Mouse (Mus musculus) spleen, postnatal 10 days (tissue): ENCODE measurements at regions not wholly inside any gene's neighbourhood (a gene's known extent, or its start where the extent isn't known, plus 50 kb on each side); places are given as distances from the start of the nearest gene placed in this dataset.
A peak's percentile ranks its signal among the peaks of the same experiment; 100 is the strongest.

Experiments used
- DNase-seq, 2 experiments: peaks; one replicate each; pipeline ENCODE4 v3.0.0; 2021 to 2022; ENCODE audit warnings: low spot score in 2 of 2

- no peak for DNase-seq
Observed at GRCm38 (mm10) chr6:143287322-143287721, 120.3 kb downstream of the Etnk1 start.

GRCm38 (mm10) chr6:143288491-143289130, 121.6 kb downstream of the Etnk1 start:
- DNase-seq: no peak

DNA sequence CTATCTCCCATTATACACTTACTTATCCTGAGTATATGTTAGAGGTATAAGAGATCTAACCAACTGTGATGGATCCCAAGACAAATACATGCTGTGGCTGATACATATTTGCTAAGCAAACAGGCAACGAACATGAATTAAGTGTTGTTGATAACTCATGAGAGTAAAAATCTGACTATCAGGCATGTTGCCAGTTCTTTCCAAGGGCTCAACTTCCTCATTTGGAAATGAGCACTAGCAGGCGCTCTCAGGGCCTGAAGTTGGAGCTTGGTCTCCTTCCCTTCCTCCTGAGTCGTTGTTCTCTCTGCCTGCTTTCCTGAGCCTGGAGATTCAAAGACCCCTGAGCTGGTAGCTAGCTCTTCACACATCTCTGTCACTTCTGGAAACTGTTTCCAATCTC, 126.6 kb downstream of the Etnk1 start:
- no peak for DNase-seq

DNA sequence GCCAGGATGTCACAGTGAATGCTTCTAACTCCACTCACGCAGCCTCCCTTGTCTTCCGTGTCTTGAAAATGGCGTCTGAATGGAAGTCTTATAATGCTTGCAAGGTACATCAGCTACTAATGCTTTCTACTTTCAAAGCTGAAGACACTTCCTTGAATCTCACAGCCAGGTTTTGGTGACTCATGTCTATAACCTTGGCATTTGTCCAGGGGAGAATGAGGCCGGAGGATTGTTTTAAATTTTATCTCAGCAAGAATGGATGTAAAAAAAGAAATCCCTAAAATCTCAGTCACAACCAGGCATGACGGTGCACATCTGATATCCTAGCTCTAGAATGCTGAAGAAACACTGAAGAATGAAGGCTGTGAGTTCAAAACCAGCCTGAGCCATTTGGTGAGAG, 131.4 kb downstream of the Etnk1 start:
- no peak for DNase-seq

GRCm38 (mm10) chr6:143301414-143301813, 134.4 kb downstream of the Etnk1 start:
- no peak for DNase-seq

DNA sequence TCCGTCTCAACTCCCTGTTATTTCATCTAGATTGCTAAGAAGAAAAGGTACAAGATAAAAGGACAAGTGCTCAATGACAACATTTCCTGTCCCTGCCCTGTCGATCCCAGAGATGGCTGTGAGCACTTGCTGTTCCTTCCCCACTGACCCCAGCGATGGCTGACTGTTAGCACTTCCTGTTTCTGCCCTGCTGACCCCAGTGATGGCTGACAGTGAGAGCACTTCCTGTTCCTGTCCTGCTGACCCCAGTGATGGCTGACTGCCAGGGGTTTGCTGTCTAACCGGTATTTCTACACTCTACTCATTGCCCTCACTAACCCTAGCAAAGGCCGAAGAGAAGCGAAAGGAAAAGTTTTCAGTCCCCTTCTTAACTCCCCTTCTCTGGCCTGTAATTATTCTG, 140.3 kb downstream of the Etnk1 start:
- peak in 1 of 2 experiments; percentile 29 for DNase-seq

DNA sequence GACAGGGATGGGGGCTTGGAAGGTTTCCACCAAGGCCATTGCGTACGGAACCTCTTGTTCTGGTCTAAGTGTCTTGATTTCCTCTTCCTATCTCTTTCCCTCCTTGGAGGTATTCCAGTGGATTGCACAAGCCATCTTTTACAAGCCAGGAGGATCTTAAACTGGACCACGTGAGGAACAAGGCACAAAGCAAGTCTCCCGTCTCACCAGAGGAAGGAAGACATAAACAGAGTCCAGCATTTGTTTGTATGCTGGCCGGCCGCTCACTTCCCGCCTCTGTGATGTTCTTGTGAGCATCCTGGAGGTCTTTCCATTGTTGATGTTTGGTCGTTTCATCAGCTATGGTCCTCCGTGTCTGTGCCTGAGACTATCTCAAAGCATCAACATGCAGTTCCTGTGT, 148.8 kb downstream of the Etnk1 start:
- DNase-seq: no peak

GRCm38 (mm10) chr6:143320426-143320825, 153.4 kb downstream of the Etnk1 start:
- DNase-seq: no peak

DNA sequence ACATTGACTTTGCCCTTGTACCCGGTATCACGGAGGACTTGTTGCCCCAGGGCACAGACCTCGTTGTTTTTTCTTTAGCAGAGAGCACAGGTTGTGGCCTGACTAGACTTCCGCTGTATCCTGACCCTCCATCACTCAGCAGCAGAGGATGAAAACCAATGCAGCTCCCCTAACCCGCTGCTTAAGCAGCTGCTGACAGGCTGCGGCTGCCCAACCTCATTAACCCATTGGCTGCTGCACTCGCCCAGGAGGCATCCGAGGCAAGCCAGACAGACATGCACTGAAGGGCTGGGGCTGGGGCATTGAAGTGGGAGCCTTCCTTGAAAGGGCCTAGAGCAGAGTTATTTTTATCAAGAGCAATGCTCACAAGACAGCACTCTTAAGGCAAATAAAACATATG, 157.6 kb downstream of the Etnk1 start:
- DNase-seq: no peak

DNA sequence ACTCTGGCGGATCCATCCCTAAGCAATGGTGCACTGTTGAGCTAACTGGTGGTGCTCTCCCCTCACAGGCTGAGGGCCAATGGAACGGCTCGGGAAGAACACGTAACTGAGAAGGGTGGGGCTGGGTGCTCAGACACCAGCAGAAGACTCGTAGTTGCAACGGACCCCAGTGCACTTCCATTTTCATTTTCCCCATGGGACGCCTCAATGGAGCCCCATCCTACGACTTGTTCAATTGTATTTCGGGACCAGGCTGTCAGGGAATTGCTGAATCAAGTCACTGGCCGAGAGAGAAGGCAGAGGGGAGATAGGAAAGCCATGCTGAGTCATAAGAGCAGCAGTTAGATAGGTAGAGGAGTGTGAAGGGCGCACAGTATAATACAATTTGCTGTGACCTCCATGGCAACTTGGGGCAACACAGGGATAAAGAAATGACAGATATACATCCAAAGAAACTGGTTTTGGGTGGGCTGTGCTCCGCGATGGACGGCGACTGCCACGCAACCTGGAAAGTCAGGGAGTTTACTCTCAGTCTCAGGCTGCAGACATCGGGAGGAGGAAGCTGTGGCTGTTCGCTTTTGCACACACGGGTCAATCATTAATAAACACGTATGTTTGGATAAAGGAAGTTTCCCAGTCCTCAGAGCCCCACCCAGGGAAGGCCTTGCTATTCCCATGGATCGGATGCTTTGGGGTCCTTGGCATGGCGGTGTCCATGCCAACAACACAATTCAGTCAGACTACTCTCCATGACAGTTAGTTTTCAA, 160.1 kb downstream of the Etnk1 start:
- peak in 1 of 2 experiments; percentile 25 for DNase-seq

DNA sequence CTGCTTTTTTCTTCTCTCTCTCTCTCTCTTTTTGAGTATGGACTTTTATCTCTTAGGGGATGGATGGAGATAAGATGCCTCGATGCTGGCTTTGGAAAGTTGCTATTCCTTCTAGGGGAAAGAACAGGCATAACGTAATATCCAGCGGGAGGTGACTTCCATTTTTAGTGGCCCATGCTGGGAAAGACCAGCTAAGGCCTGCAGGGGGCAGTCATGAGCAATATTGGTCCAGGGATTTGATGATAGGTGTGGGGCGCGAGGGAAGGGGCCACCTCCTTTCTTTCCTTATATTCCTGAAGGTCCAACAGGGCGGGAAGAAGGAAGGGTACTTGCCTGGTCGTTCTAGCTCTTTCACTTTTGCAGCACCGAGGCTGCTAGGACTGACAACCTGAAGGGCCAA, 160.8 kb downstream of the Etnk1 start:
- DNase-seq: peak in 1 of 2 experiments; percentile 26

DNA sequence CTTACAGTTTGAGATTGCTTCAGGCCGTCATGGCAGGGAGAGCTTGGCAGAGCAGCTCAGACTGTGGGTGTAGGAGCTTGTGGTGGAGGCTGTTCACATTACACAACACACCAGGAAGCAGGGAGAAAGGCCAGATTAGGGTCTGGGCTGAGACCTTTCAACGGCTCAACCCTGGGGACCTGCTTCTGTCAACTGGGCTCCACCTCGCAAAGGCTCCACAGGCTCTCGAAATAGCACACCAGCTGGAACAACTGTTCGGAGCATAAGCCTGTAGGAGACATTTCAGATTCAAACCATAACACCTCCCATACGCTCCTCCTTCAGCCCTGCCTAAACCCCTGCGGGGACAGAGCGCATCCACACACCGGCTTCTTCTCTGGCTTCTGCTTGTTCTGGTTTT, 161.2 kb downstream of the Etnk1 start:
- no peak for DNase-seq

DNA sequence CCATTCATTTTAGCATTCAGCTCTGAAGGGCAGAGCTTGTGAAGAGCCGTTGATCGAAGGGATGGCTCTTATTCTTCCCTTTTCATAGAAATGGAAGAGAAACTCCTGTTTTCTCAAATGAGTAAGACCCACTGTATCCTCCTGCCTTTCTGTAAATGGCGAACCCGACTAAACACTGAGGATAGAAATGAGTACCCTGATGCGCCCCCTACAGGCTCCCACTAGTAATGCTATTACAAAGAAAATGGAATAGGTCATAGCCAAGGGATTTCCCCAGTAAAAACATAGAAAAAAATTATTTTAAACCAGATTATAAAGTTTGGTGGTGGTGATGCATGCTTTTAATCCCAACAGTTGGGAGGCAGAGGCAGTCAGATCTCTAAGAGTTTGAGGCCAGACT, 162.1 kb downstream of the Etnk1 start:
- no peak for DNase-seq

GRCm38 (mm10) chr6:143333493-143333892, 166.5 kb downstream of the Etnk1 start:
- DNase-seq: no peak

GRCm38 (mm10) chr6:143336574-143336973, 169.6 kb downstream of the Etnk1 start:
- DNase-seq: no peak

GRCm38 (mm10) chr6:143349000-143349399, 182.0 kb downstream of the Etnk1 start:
- no peak for DNase-seq

DNA sequence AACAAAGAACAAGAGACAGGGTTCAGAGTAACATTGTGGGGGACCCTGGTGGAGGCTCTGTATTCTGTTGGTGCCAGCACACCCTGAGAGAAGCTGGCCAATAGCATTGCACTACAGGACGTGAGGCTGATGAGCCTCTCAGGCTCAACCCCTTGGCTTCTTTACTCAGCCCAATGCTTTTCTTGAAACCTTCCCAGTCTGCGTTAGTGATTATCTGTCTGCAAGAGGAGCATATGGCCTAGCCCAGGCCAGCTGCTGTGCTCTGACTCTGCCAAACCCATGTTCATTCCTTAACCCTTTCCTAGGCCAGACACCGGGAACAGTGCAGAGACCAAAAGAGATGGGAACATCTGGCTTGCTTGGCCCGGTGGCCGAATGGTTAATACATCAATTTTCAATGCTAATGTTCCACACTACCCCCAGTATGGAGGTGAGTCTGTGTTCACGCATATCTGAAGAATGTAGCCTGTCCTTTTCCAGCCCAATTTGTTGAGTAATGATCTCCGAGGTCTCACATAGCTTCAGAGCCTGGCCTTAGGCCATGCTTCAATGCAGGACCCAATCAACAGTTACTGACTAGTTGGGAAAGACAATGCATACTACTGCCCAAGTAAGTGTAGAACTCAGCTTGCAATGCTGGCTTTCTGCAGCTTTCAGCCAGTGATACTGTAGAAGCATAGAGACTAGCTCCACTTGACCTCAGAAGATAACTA, 192.5 kb downstream of the Etnk1 start:
- DNase-seq: no peak

DNA sequence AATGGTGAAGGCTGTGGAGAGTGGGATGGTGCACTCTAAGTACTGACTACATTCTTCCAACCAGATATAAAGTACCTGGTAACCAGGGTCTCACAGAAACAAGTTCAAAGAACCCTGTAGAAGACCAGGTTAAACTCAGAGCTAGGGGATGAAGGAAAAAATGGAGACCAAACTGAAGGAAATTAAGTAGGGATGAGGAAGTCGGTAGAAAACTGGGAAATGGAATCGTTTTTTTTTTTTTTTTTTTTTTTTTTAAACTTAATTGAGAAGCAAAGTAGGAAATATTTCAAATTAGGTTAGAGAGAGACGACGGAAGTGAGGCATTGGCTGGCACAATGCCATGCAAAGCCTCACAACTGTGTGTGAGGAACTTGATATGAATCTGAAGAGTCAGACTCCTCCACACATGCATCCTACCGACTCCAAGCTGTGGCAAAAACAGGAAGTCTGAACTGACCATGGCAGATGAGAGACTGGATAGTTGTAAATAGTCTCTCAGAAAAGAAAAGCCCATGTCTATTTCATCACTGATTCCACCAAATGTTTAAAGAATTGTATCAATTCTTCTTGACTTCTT, 194.2 kb downstream of the Etnk1 start:
- DNase-seq: no peak

DNA sequence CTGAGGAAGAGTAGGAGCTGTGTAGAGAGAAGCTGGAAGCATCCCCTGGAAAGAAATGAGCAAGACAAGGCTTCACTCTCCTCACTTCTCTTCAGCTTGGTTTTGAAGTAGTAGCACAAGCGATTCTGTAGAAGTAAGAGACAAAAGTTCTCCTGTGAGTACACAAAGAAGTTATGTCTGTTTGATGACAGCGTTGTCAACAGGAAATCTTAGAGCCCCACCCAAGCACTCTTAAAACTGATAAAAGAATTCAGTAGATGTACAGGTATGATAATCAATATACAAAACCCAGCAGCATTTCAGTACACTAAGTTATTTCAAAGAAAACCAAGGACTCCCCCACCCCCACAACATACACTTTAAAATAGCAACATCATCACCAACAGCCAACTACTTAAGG, 194.9 kb downstream of the Etnk1 start:
- no peak for DNase-seq

- peak in 1 of 2 experiments; percentile 23 for DNase-seq
Observed at GRCm38 (mm10) chr6:143365840-143366239, 198.8 kb downstream of the Etnk1 start.

DNA sequence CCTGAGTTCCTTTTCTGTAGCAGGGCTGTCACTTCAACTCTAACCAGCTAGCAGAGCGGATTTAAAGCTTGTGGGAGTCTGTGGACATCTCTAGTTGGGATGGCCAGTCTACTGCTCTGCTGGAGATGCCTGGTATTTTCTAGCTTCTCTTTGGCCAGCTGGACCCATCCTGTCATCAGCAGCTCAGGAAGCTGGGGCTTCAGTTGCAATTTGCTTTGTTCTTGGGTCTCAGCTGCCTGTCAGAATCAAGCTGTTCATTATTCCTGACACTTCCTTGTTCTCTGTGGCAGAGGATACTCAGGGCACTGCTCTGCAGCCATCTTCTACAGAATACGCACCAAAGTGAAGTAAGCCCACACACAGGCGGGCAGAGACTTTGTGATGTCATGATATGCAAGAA, 200.8 kb downstream of the Etnk1 start:
- DNase-seq: no peak

GRCm38 (mm10) chr6:143368646-143369045, 201.6 kb downstream of the Etnk1 start:
- no peak for DNase-seq
